Comparison of ENCODE assay signal across 9 mouse cellular contexts in genomic region chr13:29835170-29835569, GRCm38 (mm10). TPM values are rescaled to one million over a fixed set of nuclear protein-coding genes. Genes with fewer than 3 reads are reported as not detected.
DNase-seq lines count a peak whose midpoint lies in the region; ATAC-seq and TF ChIP-seq lines count a peak whose summit lies in the region.
"Had no signal": no experiment of that assay in that cellular context is flagged by ENCODE, and none has a peak within 500 bp of the region (broad histone marks: within the 10 kb centered on the region; RNA-seq: fewer than 3 reads in every experiment).

No protein-coding gene starts in this region.

- no peak overlapping the region for H3K27ac ChIP-seq in heart, embryonic 11.5 days (ENCODE audit: low read depth, low read length)
- H3K27ac ChIP-seq in thymus, adult 2 months (ENCODE audit: control insufficient read depth, insufficient read depth, low read length): no peak overlapping the region
- H3K27ac ChIP-seq: limb, embryonic 12.5 days had no signal

- no peaks in the 10 kb centered on the region for H3K27me3 ChIP-seq in heart, embryonic 11.5 days (ENCODE audit: control insufficient read depth, insufficient read depth, low read length)
- no peaks in the 10 kb centered on the region for H3K27me3 ChIP-seq in thymus, adult 2 months (ENCODE audit: control insufficient read depth, insufficient read depth, low read length)
- H3K27me3 ChIP-seq: limb, embryonic 12.5 days had no signal

- no peak for TF ChIP-seq CTCF in thymus, adult 2 months (IDR thresholded peaks at IDR 0.05; ENCODE audit: borderline replicate concordance, control insufficient read depth, extremely low read depth, insufficient read depth, low read length, poor library complexity)

- DNase-seq in heart, adult 8-10 months (ENCODE audit: low spot score): peak; percentile 25
- DNase-seq in thymus, adult 2 months: peak; percentile 44
- DNase-seq in thymus, adult 18-20 months: no peak
- peak; percentile 69 for DNase-seq in cerebellum, adult 9-10 months
- peak; percentile 68 for DNase-seq in kidney, postnatal 10 days

- H3K9ac ChIP-seq in heart, embryonic 11.5 days (ENCODE audit: low read depth, low read length): no peak overlapping the region
- H3K9ac ChIP-seq: limb, embryonic 12.5 days had no signal

- no peak overlapping the region for H3K4me3 ChIP-seq in heart, embryonic 11.5 days (ENCODE audit: low read depth, low read length)
- no peak overlapping the region for H3K4me3 ChIP-seq in thymus, adult 2 months (ENCODE audit: control insufficient read depth, insufficient read depth, low read length)
- H3K4me3 ChIP-seq: limb, embryonic 12.5 days had no signal

- no peak overlapping the region for H3K4me2 ChIP-seq in heart, embryonic 11.5 days
- H3K4me2 ChIP-seq: limb, embryonic 12.5 days had no signal

- H3K36me3 ChIP-seq in heart, embryonic 11.5 days (ENCODE audit: control insufficient read depth, insufficient read depth, low read length): no peaks in the 10 kb centered on the region
- no peaks in the 10 kb centered on the region for H3K36me3 ChIP-seq in thymus, adult 2 months (ENCODE audit: control insufficient read depth, insufficient read depth, low read length)

- 28% methylated on average over 4 of the region's 4 CpGs for WGBS in heart, embryonic 11.5 days (ENCODE audit: insufficient replicate concordance)
- WGBS in thymus, adult 2 months: 14% methylated on average over 4 of the region's 4 CpGs

- no peak for ATAC-seq in heart, embryonic 11.5 days (replicated peaks; ENCODE audit: insufficient number of reproducible peaks, low FRiP score, low TSS enrichment)
- ATAC-seq in neutrophil, adult 5-6 weeks (ENCODE audit: extremely low read depth, insufficient number of reproducible peaks, low FRiP score, poor library complexity, severe bottlenecking): 0 out of 2 replicates have a peak, but pooled peaks have one; percentile 37
- no peak for ATAC-seq in activated CD4-positive, CD25-positive, alpha-beta regulatory T cell, adult 4 months

- H3K4me1 ChIP-seq in heart, embryonic 11.5 days (ENCODE audit: control insufficient read depth, insufficient read depth, low read length): 0 out of 2 replicates have a peak, but pooled peaks cover 13% of the 10 kb centered on the region
- no peaks in the 10 kb centered on the region for H3K4me1 ChIP-seq in thymus, adult 2 months (replicated peaks; ENCODE audit: control insufficient read depth, insufficient read depth, low read length)
- H3K4me1 ChIP-seq: limb, embryonic 12.5 days had no signal

- no peaks in the 10 kb centered on the region for H3K9me3 ChIP-seq in heart, embryonic 11.5 days (replicated peaks; ENCODE audit: control insufficient read depth, low read length)
- H3K9me3 ChIP-seq: limb, embryonic 12.5 days had no signal

- no peak for TF ChIP-seq POLR2A in thymus, adult 2 months (IDR thresholded peaks at IDR 0.05; ENCODE audit: control insufficient read depth, extremely low read depth, insufficient read depth, low read length, poor library complexity)

RNA-seq across cellular contexts. Expression of gene Cdkal1, which starts 20.3 kb away (rescaled TPM):
- total RNA-seq in heart, adult 8-10 months (2022): 10 to 100 TPM; 27.5 to 31.3 (median 30.8) TPM
- polyA plus RNA-seq in heart, embryonic 11.5 days (2014; fragmentation: Nextera tagmentation; extraction: Ambion mirVana): 25.2 and 29.4 TPM in 2 replicates
- 2.5 and 3.3 TPM in 2 replicates for polyA plus RNA-seq in thymus, adult 2 months (2012; rRNA removed)
- 36.1 and 68.2 TPM in 2 replicates for total RNA-seq in neutrophil, adult 5-6 weeks (2017)
- polyA plus RNA-seq in activated CD4-positive, CD25-positive, alpha-beta regulatory T cell, adult 4 months (2017; shearing (Covaris generic)): 10 to 100 TPM; 28.7 to 40.9 TPM

Comparison
In these comparisons a context has a peak if more than half of its experiments do, and no peak if none do; other contexts are left out.
1. DNase-seq: peak in heart, adult 8-10 months (single experiment), thymus, adult 2 months (single experiment), cerebellum, adult 9-10 months (single experiment) and kidney, postnatal 10 days (single experiment); none in thymus, adult 18-20 months (0 of 2).